Mouse (Mus musculus): ENCODE measurements around the gene Katnal1. TPM values are rescaled to one million over a fixed set of nuclear protein-coding genes. Genes with fewer than 3 reads are reported as not detected.

Katnal1 gene
- polyA plus RNA-seq, 1 experiment from 2014 or later, result 38.5 TPM

- H3K27ac ChIP-seq, result no peak overlapping the region
- H3K9me3 ChIP-seq (replicated peaks), result no peaks in the 10 kb centered on the region
- peaks cover 64% of the 10 kb centered on the region for H3K36me3 ChIP-seq (ENCODE audit: poor library complexity, severe bottlenecking)
- no peak for ATAC-seq
- WGBS, result 78% methylated on average over 5 of the region's 5 CpGs
- no peak overlapping the region for H3K9ac ChIP-seq
- H3K4me3 ChIP-seq, result no peak overlapping the region
- no peaks in the 10 kb centered on the region for H3K27me3 ChIP-seq
- H3K4me2 ChIP-seq, result no peak overlapping the region
- H3K4me1 ChIP-seq, result no peaks in the 10 kb centered on the region
These were observed 11.1 kb downstream of the Katnal1 start for GRCm38 (mm10) chr5:148918049-148918448.

- Histone ChIP-seq H3K27me3 (no peaks in the 10 kb centered on the region), H3K9ac (no peak overlapping the region), H3K36me3 (ENCODE audit: poor library complexity, severe bottlenecking) (peaks cover 76% of the 10 kb centered on the region), H3K9me3 (replicated peaks) (no peaks in the 10 kb centered on the region), H3K4me2 (no peak overlapping the region), H3K4me3 (no peak overlapping the region), H3K4me1 (no peaks in the 10 kb centered on the region), H3K27ac (no peak overlapping the region)
- ATAC-seq, result no peak
- 91% methylated on average over 6 of the region's 6 CpGs for WGBS
These were observed 12.3 kb downstream of the Katnal1 start for GRCm38 (mm10) chr5:148916775-148917174.

- ATAC-seq, result no peak
- 75% methylated on average over 3 of the region's 3 CpGs for WGBS
These were observed 16.9 kb downstream of the Katnal1 start for GRCm38 (mm10) chr5:148912262-148912661.

GRCm38 (mm10) chr5:148910066-148910465 is 19.1 kb downstream of the Katnal1 start:
- WGBS, result 93% methylated on average over 4 of the region's 4 CpGs
- H3K27me3 ChIP-seq, result no peaks in the 10 kb centered on the region
- H3K4me1 ChIP-seq, result peaks cover 25% of the 10 kb centered on the region
- H3K9me3 ChIP-seq (replicated peaks), result no peaks in the 10 kb centered on the region
- ATAC-seq, result no peak
- H3K9ac ChIP-seq, result no peak overlapping the region
- no peak overlapping the region for H3K4me3 ChIP-seq
- no peak overlapping the region for H3K27ac ChIP-seq
- peaks cover 62% of the 10 kb centered on the region for H3K36me3 ChIP-seq (ENCODE audit: poor library complexity, severe bottlenecking)
- H3K4me2 ChIP-seq, result no peak overlapping the region

More at GRCm38 (mm10) chr5:148912262-148912661, 16.9 kb downstream of the Katnal1 start:
- Histone ChIP-seq H3K4me3 (no peak overlapping the region), H3K9me3 (replicated peaks) (no peaks in the 10 kb centered on the region), H3K27ac (no peak overlapping the region), H3K4me1 (peaks cover 18% of the 10 kb centered on the region), H3K9ac (no peak overlapping the region), H3K4me2 (no peak overlapping the region), H3K36me3 (ENCODE audit: poor library complexity, severe bottlenecking) (peaks cover 70% of the 10 kb centered on the region), H3K27me3 (no peaks in the 10 kb centered on the region)

- H3K4me3 ChIP-seq, result no peak overlapping the region
- H3K4me2 ChIP-seq, result no peak overlapping the region
- ATAC-seq, result no peak
- no peak overlapping the region for H3K9ac ChIP-seq
- H3K9me3 ChIP-seq (replicated peaks), result no peaks in the 10 kb centered on the region
- H3K27me3 ChIP-seq, result no peaks in the 10 kb centered on the region
- H3K27ac ChIP-seq, result no peak overlapping the region
- H3K4me1 ChIP-seq, result peaks cover 25% of the 10 kb centered on the region
- 44% methylated on average over 6 of the region's 6 CpGs for WGBS
- H3K36me3 ChIP-seq (ENCODE audit: poor library complexity, severe bottlenecking), result peaks cover 59% of the 10 kb centered on the region
These were observed 19.7 kb downstream of the Katnal1 start for GRCm38 (mm10) chr5:148909402-148909801.

- peak; percentile 55 for ATAC-seq
- Histone ChIP-seq H3K27ac (peak overlapping the region; percentile 31; the same call in 1 of the 2 replicates), H3K27me3 (no peaks in the 10 kb centered on the region), H3K4me1 (peaks cover 25% of the 10 kb centered on the region), H3K4me2 (no peak overlapping the region), H3K36me3 (ENCODE audit: poor library complexity, severe bottlenecking) (peaks cover 61% of the 10 kb centered on the region), H3K9ac (no peak overlapping the region), H3K4me3 (no peak overlapping the region), H3K9me3 (replicated peaks) (no peaks in the 10 kb centered on the region)
- 21% methylated on average over 7 of the region's 7 CpGs for WGBS
These were observed 20.1 kb downstream of the Katnal1 start for GRCm38 (mm10) chr5:148909057-148909395.

GRCm38 (mm10) chr5:148908191-148909056 is 20.7 kb downstream of the Katnal1 start:
- H3K4me1 ChIP-seq, result peaks cover 25% of the 10 kb centered on the region
- H3K9me3 ChIP-seq (replicated peaks), result no peaks in the 10 kb centered on the region
- no peak overlapping the region for H3K4me3 ChIP-seq
- H3K27me3 ChIP-seq, result no peaks in the 10 kb centered on the region
- H3K9ac ChIP-seq, result no peak overlapping the region; the same call in 1 of the 2 replicates
- H3K27ac ChIP-seq, result peak overlapping the region; percentile 31; the same call in 1 of the 2 replicates
- H3K4me2 ChIP-seq, result no peak overlapping the region
- 66% methylated on average over 17 of the region's 17 CpGs for WGBS
- peak; percentile 40 for ATAC-seq
- H3K36me3 ChIP-seq (ENCODE audit: poor library complexity, severe bottlenecking), result peaks cover 62% of the 10 kb centered on the region

DNA sequence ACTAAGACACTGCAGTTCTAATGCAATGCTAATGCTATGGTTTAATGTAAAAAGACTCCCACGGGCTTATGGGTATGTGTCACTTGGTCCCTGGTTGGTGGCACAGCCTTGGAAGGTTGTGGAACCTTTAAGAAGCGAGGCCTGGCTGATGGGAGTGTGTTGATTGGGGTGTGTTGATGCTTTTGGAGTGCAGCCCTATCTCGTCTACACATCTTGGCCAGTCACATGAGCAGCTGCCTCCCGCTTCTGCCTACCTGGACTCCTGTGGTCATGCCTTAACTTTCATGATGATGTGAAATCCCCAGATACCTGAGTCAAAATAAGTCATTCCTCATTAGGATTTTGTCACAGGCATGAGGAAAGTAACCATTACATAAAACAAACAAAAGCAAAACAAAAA is 22.8 kb downstream of the Katnal1 start:
- no peak overlapping the region for H3K9ac ChIP-seq
- H3K4me1 ChIP-seq, result peaks cover 25% of the 10 kb centered on the region
- 87% methylated on average over 4 of the region's 4 CpGs for WGBS
- no peak for ATAC-seq
- no peaks in the 10 kb centered on the region for H3K9me3 ChIP-seq (replicated peaks)
- H3K4me2 ChIP-seq, result no peak overlapping the region
- H3K4me3 ChIP-seq, result no peak overlapping the region
- no peaks in the 10 kb centered on the region for H3K27me3 ChIP-seq
- H3K27ac ChIP-seq, result no peak overlapping the region
- H3K36me3 ChIP-seq (ENCODE audit: poor library complexity, severe bottlenecking), result peaks cover 51% of the 10 kb centered on the region

GRCm38 (mm10) chr5:148904846-148905245 is 24.3 kb downstream of the Katnal1 start:
- H3K9me3 ChIP-seq (replicated peaks), result no peaks in the 10 kb centered on the region
- peaks cover 44% of the 10 kb centered on the region for H3K36me3 ChIP-seq (ENCODE audit: poor library complexity, severe bottlenecking)
- peaks cover 25% of the 10 kb centered on the region for H3K4me1 ChIP-seq
- H3K9ac ChIP-seq, result no peak overlapping the region
- H3K4me2 ChIP-seq, result no peak overlapping the region
- WGBS, result 76% methylated on average over 6 of the region's 6 CpGs
- no peak overlapping the region for H3K4me3 ChIP-seq
- H3K27ac ChIP-seq, result no peak overlapping the region
- ATAC-seq, result no peak
- no peaks in the 10 kb centered on the region for H3K27me3 ChIP-seq

DNA sequence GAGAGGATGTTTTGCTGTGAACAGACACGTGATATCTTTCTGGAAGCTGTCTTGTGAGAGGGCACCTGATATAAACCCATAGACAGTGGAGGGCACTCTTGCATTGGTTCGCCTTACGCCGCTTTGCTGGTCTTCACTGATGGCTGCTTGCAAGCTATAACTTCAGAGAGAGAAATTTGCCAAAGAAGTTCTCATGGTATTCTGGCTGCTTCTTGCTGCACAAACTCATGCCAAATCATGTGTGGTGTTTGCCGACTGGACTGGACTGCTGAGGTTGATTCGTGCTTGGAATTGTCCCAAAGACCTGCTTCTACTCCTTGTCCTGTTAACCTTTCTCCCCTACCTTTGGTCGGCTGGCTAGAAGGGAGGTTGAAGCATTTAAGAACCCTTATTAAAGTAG is 29.8 kb downstream of the Katnal1 start:
- Histone ChIP-seq H3K36me3 (ENCODE audit: poor library complexity, severe bottlenecking) (peaks cover 30% of the 10 kb centered on the region), H3K27me3 (no peaks in the 10 kb centered on the region), H3K4me1 (peaks cover 27% of the 10 kb centered on the region), H3K27ac (no peak overlapping the region), H3K4me2 (no peak overlapping the region), H3K9me3 (replicated peaks) (no peaks in the 10 kb centered on the region), H3K4me3 (no peak overlapping the region), H3K9ac (no peak overlapping the region)
- WGBS, result 97% methylated on average over 7 of the region's 7 CpGs
- no peak for ATAC-seq

- WGBS, result 63% methylated on average over 12 of the region's 12 CpGs
These were observed 31.1 kb downstream of the Katnal1 start for GRCm38 (mm10) chr5:148897941-148898417.

GRCm38 (mm10) chr5:148897069-148897702 is 31.9 kb downstream of the Katnal1 start:
- Histone ChIP-seq H3K9me3 (replicated peaks) (no peaks in the 10 kb centered on the region), H3K36me3 (ENCODE audit: poor library complexity, severe bottlenecking) (peaks cover 35% of the 10 kb centered on the region), H3K4me2 (no peak overlapping the region), H3K4me3 (no peak overlapping the region), H3K27me3 (no peaks in the 10 kb centered on the region), H3K27ac (no peak overlapping the region), H3K9ac (no peak overlapping the region), H3K4me1 (peaks cover 27% of the 10 kb centered on the region)
- WGBS, result 82% methylated on average over 14 of the region's 14 CpGs
- ATAC-seq, result peak; percentile 16; the same call in 1 of the 2 replicates

More at GRCm38 (mm10) chr5:148897941-148898417, 31.1 kb downstream of the Katnal1 start:
- Histone ChIP-seq H3K36me3 (ENCODE audit: poor library complexity, severe bottlenecking) (peaks cover 31% of the 10 kb centered on the region), H3K27ac (no peak overlapping the region; the same call in 1 of the 2 replicates), H3K9me3 (replicated peaks) (no peaks in the 10 kb centered on the region), H3K9ac (0 out of 2 replicates have a peak overlapping the region, but pooled peaks have one; percentile 21), H3K4me3 (no peak overlapping the region), H3K4me1 (peaks cover 27% of the 10 kb centered on the region), H3K27me3 (no peaks in the 10 kb centered on the region), H3K4me2 (no peak overlapping the region)
- ATAC-seq, result peak; percentile 48; the same call in 1 of the 2 replicates

Measured in forebrain, embryonic 13.5 days (tissue).